Mouse (Mus musculus): ENCODE results near the gene Ppp1r12a. TPM values are rescaled to one million over a fixed set of nuclear protein-coding genes. Genes with fewer than 3 reads are reported as not detected.

Ppp1r12a gene
- total RNA-seq (2023) = 100 to 1,000 TPM; 225 to 232 TPM

DNA sequence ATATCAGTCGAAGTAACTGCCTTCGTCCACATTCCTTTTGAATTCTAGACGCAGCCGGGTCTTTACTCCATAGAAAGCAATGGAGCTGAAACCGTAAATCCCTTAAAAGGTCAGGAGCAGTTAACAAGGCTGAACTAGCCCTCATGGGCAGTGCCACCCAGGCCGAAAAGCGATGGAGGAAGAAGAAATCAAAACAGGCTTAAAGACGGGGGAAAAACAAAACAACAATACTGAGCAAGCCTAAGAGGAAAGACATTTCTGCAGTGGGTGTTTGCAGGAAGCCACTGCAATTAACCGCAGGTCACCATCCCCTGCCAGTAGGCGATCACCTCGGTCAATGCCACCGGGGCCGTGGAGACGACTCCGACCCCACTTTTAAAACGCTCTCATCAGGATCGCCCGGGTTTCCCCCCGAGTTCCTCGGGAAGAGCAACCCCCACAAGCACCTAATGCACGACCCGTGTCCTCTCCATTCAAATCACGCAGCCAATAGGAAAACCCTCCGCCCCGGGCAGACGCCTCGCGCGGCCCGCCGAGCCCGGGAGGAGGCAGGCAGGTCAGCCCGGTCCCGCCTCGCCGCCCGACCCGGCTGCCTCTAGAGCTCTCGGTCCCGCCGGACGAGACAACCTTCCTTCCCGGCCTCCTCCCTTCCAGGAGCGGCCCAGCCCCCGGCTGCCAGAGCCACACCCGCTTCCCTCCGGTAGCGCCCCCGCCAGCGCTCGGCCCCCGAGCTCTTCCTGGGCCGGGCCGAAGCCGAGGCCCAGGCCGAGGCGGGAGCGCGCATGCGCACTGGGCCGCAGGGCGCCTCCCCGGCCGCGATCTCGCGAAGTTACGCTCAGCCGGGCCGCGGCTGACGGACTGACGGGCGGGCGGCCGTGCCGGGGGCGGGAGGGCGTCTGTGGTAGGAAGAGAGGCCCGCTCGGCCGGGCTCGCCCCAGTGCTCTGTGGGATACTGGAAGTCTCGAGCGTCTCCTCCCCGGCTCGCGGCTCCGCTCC is at the start of gene Ppp1r12a:
Gene Ppp1r12a, plus strand, starts transcription at position 933 of the 996 bp plus-strand sequence.

DNA sequence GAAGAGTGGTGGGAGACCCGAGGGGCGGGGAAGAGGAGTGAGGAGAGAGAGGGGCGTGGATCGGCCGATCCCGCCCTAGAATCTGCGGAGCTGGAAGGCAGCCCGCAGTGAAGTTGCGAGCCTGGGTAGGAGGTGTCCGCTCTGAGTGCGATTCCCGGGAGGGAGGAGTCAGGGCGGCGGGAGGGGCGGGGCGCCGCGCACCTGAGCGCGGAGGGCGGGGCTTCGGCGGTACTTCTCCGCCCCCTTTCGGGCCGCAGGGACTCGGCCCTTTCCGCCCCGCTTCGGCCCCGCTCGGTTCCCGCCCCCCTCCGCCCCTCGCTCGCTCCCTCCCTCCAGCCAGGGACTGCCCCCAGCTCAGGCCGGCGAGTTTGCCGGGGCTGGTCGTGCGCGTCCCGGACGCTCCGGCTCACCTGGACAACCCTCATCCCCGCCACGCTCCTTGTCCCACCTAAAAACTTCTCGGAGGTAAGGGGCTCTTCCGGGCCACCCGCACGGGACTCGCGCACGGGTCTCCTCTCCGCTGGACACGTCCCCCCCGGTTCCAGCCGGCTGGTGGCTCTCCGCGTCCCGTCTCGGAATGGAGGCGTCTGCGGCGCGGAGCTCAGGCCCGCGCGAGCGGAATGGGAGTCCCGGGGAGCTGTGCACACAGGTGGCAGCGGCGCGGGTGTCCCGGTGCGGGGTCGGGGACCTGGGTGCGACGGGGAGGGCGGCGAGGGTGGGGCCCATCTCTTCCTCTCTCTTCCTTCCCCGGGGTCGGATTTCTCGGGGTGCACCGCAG is 170.0 kb downstream of the Ppp1r12a start, which contains the start of gene Pawr:
Gene Pawr, plus strand, starts transcription at position 338 of the 778 bp plus-strand sequence.

Other genes starting within 250 kb of the Ppp1r12a start
- gene Pawr, start 169.9 kb downstream of the Ppp1r12a start, total RNA-seq (2023) = not detected